Mouse (Mus musculus) E14TG2a.4 (cell line): ENCODE data around the gene Bloc1s5.

Experiments used
- CTCF ChIP-seq: conservative IDR thresholded peaks from 2 replicates; pipeline ENCODE4 v1.5.1; 2014; ENCODE audit warnings: low read length
- POU5F1 ChIP-seq: IDR thresholded peaks from 2 replicates; pipeline ENCODE4 v1.6.1; 2014; ENCODE audit warnings: low read length, borderline replicate concordance

- TF ChIP-seq POU5F1 (no peak), CTCF (no peak)
Measured at GRCm38 (mm10) chr13:38625492-38626228, 9.2 kb downstream of the Bloc1s5 start.
